Mouse (Mus musculus) midbrain, embryonic 10.5 days (tissue): ENCODE data around the gene Tcf7l2. TPM values are rescaled to one million over a fixed set of nuclear protein-coding genes. Genes with fewer than 3 reads are reported as not detected.

ENCODE experiments used
- DNase-seq: peaks from one replicate; pipeline ENCODE4 v3.0.0-alpha.2; 2017; ENCODE audit warnings: low spot score
- H3K27ac ChIP-seq: fragments of 300-500 bp; sonication (generic); replicated peaks from 2 replicates; pipeline ENCODE4 v1.5.1; 2016; ENCODE audit warnings: mild to moderate bottlenecking
- H3K27me3 ChIP-seq: fragments of 300-500 bp; sonication (generic); 2 replicates; pipeline ENCODE4 v1.6.1; 2016; ENCODE audit warnings: low read depth, mild to moderate bottlenecking; ENCODE audit not compliant: poor library complexity, severe bottlenecking
- H3K36me3 ChIP-seq: fragments of 300-500 bp; sonication (generic); 2 replicates; pipeline ENCODE4 v1.6.1; 2016; ENCODE audit warnings: mild to moderate bottlenecking, moderate library complexity
- H3K4me1 ChIP-seq: fragments of 300-500 bp; sonication (generic); 2 replicates; pipeline ENCODE4 v1.6.1; 2016
- H3K4me3 ChIP-seq: fragments of 300-500 bp; sonication (generic); 2 replicates; pipeline ENCODE4 v1.5.1; 2016; ENCODE audit warnings: mild to moderate bottlenecking, moderate library complexity
- H3K9me3 ChIP-seq: fragments of 300-500 bp; sonication (generic); replicated peaks from 2 replicates; pipeline ENCODE4 v1.6.1; 2016; ENCODE audit warnings: mild to moderate bottlenecking
- WGBS: fragments of 180-500 bp; shearing (Covaris S2); methylation state at CpG from one replicate; pipeline ENCODE4 v1.1.7; 2016; 5-methylcytosine and 5-hydroxymethylcytosine counted together
- polyA plus RNA-seq: library from polyadenylated mRNA; unstranded; fragments of >200 nt; fragmentation: Nextera tagmentation; extraction: Ambion mirVana; gene quantifications from 2 replicates; pipeline ENCODE4 v1.2.1, GENCODE M21; 2016

The Tcf7l2 gene
- 180 and 255 TPM in 2 replicates for polyA plus RNA-seq

GRCm38 (mm10) chr19:55741439-55741928, at the start of gene Tcf7l2:
Tcf7l2 (plus strand) TSS chr19:55741820.
- peak; percentile 94 for DNase-seq
- H3K4me3 ChIP-seq, result peak within 1 kb of the TSS; percentile 91
- peak within 1 kb of the TSS; percentile 99 for H3K27ac ChIP-seq
- under 1% methylated on average over 42 of the region's 42 CpGs for WGBS
- H3K27me3 ChIP-seq, result no peaks in the 10 kb centered on the region
- no peaks in the 10 kb centered on the region for H3K9me3 ChIP-seq
- peaks cover 51% of the 10 kb centered on the region for H3K4me1 ChIP-seq
- no peaks in the 10 kb centered on the region for H3K36me3 ChIP-seq

GRCm38 (mm10) chr19:55694651-55695050, 47.0 kb upstream of the Tcf7l2 start:
- peaks cover 40% of the 10 kb centered on the region for H3K27me3 ChIP-seq
- 15% methylated on average over 13 of the region's 13 CpGs for WGBS
- DNase-seq, result no peak
- no peak overlapping the region for H3K4me3 ChIP-seq
- H3K4me1 ChIP-seq, result peaks cover 10% of the 10 kb centered on the region
- H3K9me3 ChIP-seq, result no peaks in the 10 kb centered on the region
- no peaks in the 10 kb centered on the region for H3K36me3 ChIP-seq
- H3K27ac ChIP-seq, result no peak overlapping the region

GRCm38 (mm10) chr19:55695418-55695817, 46.2 kb upstream of the Tcf7l2 start:
- 81% methylated on average over 10 of the region's 10 CpGs for WGBS
- H3K4me1 ChIP-seq, result peaks cover 10% of the 10 kb centered on the region
- H3K27me3 ChIP-seq, result peaks cover 46% of the 10 kb centered on the region
- no peaks in the 10 kb centered on the region for H3K36me3 ChIP-seq
- H3K4me3 ChIP-seq, result no peak overlapping the region
- H3K27ac ChIP-seq, result no peak overlapping the region
- no peak for DNase-seq
- H3K9me3 ChIP-seq, result no peaks in the 10 kb centered on the region

- WGBS, result 86% methylated on average over 5 of the region's 5 CpGs
- Histone ChIP-seq H3K9me3 (no peaks in the 10 kb centered on the region), H3K27me3 (peaks cover 35% of the 10 kb centered on the region), H3K27ac (no peak overlapping the region), H3K4me1 (peaks cover 13% of the 10 kb centered on the region), H3K4me3 (no peak overlapping the region), H3K36me3 (no peaks in the 10 kb centered on the region)
- no peak for DNase-seq
Measured at GRCm38 (mm10) chr19:55698892-55699291, 42.7 kb upstream of the Tcf7l2 start.

GRCm38 (mm10) chr19:55700214-55700568, 41.4 kb upstream of the Tcf7l2 start:
- H3K4me3 ChIP-seq, result no peak overlapping the region
- H3K27ac ChIP-seq, result no peak overlapping the region
- DNase-seq, result no peak
- no peaks in the 10 kb centered on the region for H3K36me3 ChIP-seq
- WGBS, result 58% methylated on average over 6 of the region's 6 CpGs
- H3K27me3 ChIP-seq, result peaks cover 22% of the 10 kb centered on the region
- H3K9me3 ChIP-seq, result no peaks in the 10 kb centered on the region
- peaks cover 15% of the 10 kb centered on the region for H3K4me1 ChIP-seq

- WGBS, result 64% methylated on average over 11 of the region's 11 CpGs
- no peak overlapping the region for H3K4me3 ChIP-seq
- no peak for DNase-seq
Measured at GRCm38 (mm10) chr19:55700569-55701282, 40.9 kb upstream of the Tcf7l2 start.

GRCm38 (mm10) chr19:55701283-55701633, 40.4 kb upstream of the Tcf7l2 start:
- no peaks in the 10 kb centered on the region for H3K36me3 ChIP-seq
- H3K4me1 ChIP-seq, result peaks cover 15% of the 10 kb centered on the region
- peaks cover 19% of the 10 kb centered on the region; the same call in 1 of the 2 replicates for H3K27me3 ChIP-seq
- H3K4me3 ChIP-seq, result no peak overlapping the region
- 89% methylated on average over 9 of the region's 9 CpGs for WGBS
- H3K27ac ChIP-seq, result no peak overlapping the region
- H3K9me3 ChIP-seq, result no peaks in the 10 kb centered on the region
- no peak for DNase-seq

More at GRCm38 (mm10) chr19:55700569-55701282, 40.9 kb upstream of the Tcf7l2 start:
- Histone ChIP-seq H3K27ac (no peak overlapping the region), H3K36me3 (no peaks in the 10 kb centered on the region), H3K4me1 (peaks cover 15% of the 10 kb centered on the region), H3K27me3 (peaks cover 17% of the 10 kb centered on the region; the same call in 1 of the 2 replicates), H3K9me3 (no peaks in the 10 kb centered on the region)

- no peak for DNase-seq
- 75% methylated on average over 4 of the region's 4 CpGs for WGBS
- Histone ChIP-seq H3K27me3 (peaks cover 21% of the 10 kb centered on the region; the same call in 1 of the 2 replicates), H3K27ac (no peak overlapping the region), H3K36me3 (no peaks in the 10 kb centered on the region), H3K4me1 (peaks cover 15% of the 10 kb centered on the region), H3K9me3 (no peaks in the 10 kb centered on the region), H3K4me3 (no peak overlapping the region)
Measured at GRCm38 (mm10) chr19:55702081-55702480, 39.5 kb upstream of the Tcf7l2 start.

- Histone ChIP-seq H3K27ac (no peak overlapping the region), H3K4me1 (peaks cover 15% of the 10 kb centered on the region), H3K36me3 (no peaks in the 10 kb centered on the region), H3K4me3 (no peak overlapping the region), H3K27me3 (peaks cover 21% of the 10 kb centered on the region; the same call in 1 of the 2 replicates), H3K9me3 (no peaks in the 10 kb centered on the region)
- DNase-seq, result no peak
- 89% methylated on average over 8 of the region's 8 CpGs for WGBS
Measured at GRCm38 (mm10) chr19:55702716-55703115, 38.9 kb upstream of the Tcf7l2 start.

- no peak overlapping the region for H3K4me3 ChIP-seq
Measured at GRCm38 (mm10) chr19:55704071-55704470, 37.5 kb upstream of the Tcf7l2 start.

GRCm38 (mm10) chr19:55706300-55706699, 35.3 kb upstream of the Tcf7l2 start:
- no peaks in the 10 kb centered on the region for H3K9me3 ChIP-seq
- H3K27ac ChIP-seq, result no peak overlapping the region
- 82% methylated on average over 7 of the region's 7 CpGs for WGBS
- H3K36me3 ChIP-seq, result no peaks in the 10 kb centered on the region
- DNase-seq, result no peak
- H3K4me3 ChIP-seq, result no peak overlapping the region
- H3K27me3 ChIP-seq, result 0 out of 2 replicates have a peak, but pooled peaks cover 7% of the 10 kb centered on the region
- peaks cover 15% of the 10 kb centered on the region for H3K4me1 ChIP-seq

More at GRCm38 (mm10) chr19:55704071-55704470, 37.5 kb upstream of the Tcf7l2 start:
- Histone ChIP-seq H3K9me3 (no peaks in the 10 kb centered on the region), H3K27me3 (peaks cover 21% of the 10 kb centered on the region; the same call in 1 of the 2 replicates), H3K27ac (peak overlapping the region; percentile 71), H3K4me1 (peaks cover 15% of the 10 kb centered on the region), H3K36me3 (no peaks in the 10 kb centered on the region)
- DNase-seq, result peak; percentile 39
- 36% methylated on average over 6 of the region's 6 CpGs for WGBS

- no peak for DNase-seq
- no peak overlapping the region for H3K27ac ChIP-seq
- no peaks in the 10 kb centered on the region for H3K36me3 ChIP-seq
- 0 out of 2 replicates have a peak, but pooled peaks cover 5% of the 10 kb centered on the region for H3K27me3 ChIP-seq
- H3K9me3 ChIP-seq, result no peaks in the 10 kb centered on the region
- peaks cover 15% of the 10 kb centered on the region for H3K4me1 ChIP-seq
- WGBS, result 93% methylated on average over 6 of the region's 6 CpGs
- H3K4me3 ChIP-seq, result no peak overlapping the region
Measured at GRCm38 (mm10) chr19:55706806-55707205, 34.8 kb upstream of the Tcf7l2 start.

GRCm38 (mm10) chr19:55708031-55708554, 33.5 kb upstream of the Tcf7l2 start:
- no peak for DNase-seq
- no peak overlapping the region for H3K27ac ChIP-seq
- 0 out of 2 replicates have a peak, but pooled peaks cover 4% of the 10 kb centered on the region for H3K27me3 ChIP-seq
- H3K4me3 ChIP-seq, result no peak overlapping the region
- peaks cover 15% of the 10 kb centered on the region for H3K4me1 ChIP-seq
- 86% methylated on average over 8 of the region's 8 CpGs for WGBS
- H3K9me3 ChIP-seq, result no peaks in the 10 kb centered on the region
- H3K36me3 ChIP-seq, result no peaks in the 10 kb centered on the region
